ENCODE assay signal across 7 mouse cellular contexts in genomic region chr19:6335458-6335827, GRCm38 (mm10). TPM values are rescaled to one million over a fixed set of nuclear protein-coding genes. Genes with fewer than 3 reads are reported as not detected.
DNase-seq lines count a peak whose midpoint lies in the region; ATAC-seq and TF ChIP-seq lines count a peak whose summit lies in the region.

No protein-coding gene starts in this region.

- H3K4me3 ChIP-seq in thymus, adult 2 months (ENCODE audit: control insufficient read depth, insufficient read depth, low read length) = peak overlapping the region; percentile 65
- H3K4me3 ChIP-seq in hindbrain, embryonic 12.5 days = peak overlapping the region; percentile 82
- H3K4me3 ChIP-seq in liver, embryonic 11.5 days (ENCODE audit: low read depth, low read length) = peak overlapping the region; percentile 89
- H3K4me3 ChIP-seq in stomach, embryonic 15.5 days (replicated peaks) = peak overlapping the region; percentile 85

- ATAC-seq in hindbrain, embryonic 12.5 days (ENCODE audit: low FRiP score) = no peak
- no peak for ATAC-seq in liver, embryonic 11.5 days (replicated peaks; ENCODE audit: low FRiP score)
- no peak for ATAC-seq in stomach, embryonic 15.5 days (ENCODE audit: insufficient read depth, low FRiP score, low read depth)

- no peaks in the 10 kb centered on the region for H3K9me3 ChIP-seq in hindbrain, embryonic 12.5 days (replicated peaks)
- no peaks in the 10 kb centered on the region for H3K9me3 ChIP-seq in liver, embryonic 11.5 days (ENCODE audit: control insufficient read depth, low read length)
- H3K9me3 ChIP-seq in stomach, embryonic 15.5 days = no peaks in the 10 kb centered on the region

- DNase-seq in thymus, adult 2 months = peak; percentile 44
- no peak for DNase-seq in thymus, postnatal 4 days
- DNase-seq in embryo, embryonic 11 days = peak; percentile 18
- no peak for DNase-seq in liver, embryonic 11.5 days (ENCODE audit: low spot score)
- DNase-seq in layer of hippocampus, adult 18-20 months (ENCODE audit: low spot score in 2 of 2) = no peak

- H3K4me2 ChIP-seq in hindbrain, embryonic 12.5 days (replicated peaks) = peak overlapping the region; percentile 97
- H3K4me2 ChIP-seq in liver, embryonic 11.5 days = peak overlapping the region; percentile 94
- H3K4me2 ChIP-seq in stomach, embryonic 15.5 days = peak overlapping the region; percentile 85

- under 1% methylated on average over 25 of the region's 25 CpGs for WGBS in thymus, adult 2 months
- WGBS in hindbrain, embryonic 12.5 days = under 1% methylated on average over 25 of the region's 25 CpGs
- under 1% methylated on average over 25 of the region's 25 CpGs for WGBS in liver, embryonic 11.5 days
- under 1% methylated on average over 25 of the region's 25 CpGs for WGBS in stomach, embryonic 15.5 days

- peak overlapping the region; percentile 94 for H3K9ac ChIP-seq in hindbrain, embryonic 12.5 days
- peak overlapping the region; percentile 70 for H3K9ac ChIP-seq in liver, embryonic 11.5 days (ENCODE audit: low read depth, low read length)
- H3K9ac ChIP-seq in stomach, embryonic 15.5 days = peak overlapping the region; percentile 64

- TF ChIP-seq CTCF in thymus, adult 2 months (IDR thresholded peaks at IDR 0.05; ENCODE audit: borderline replicate concordance, control insufficient read depth, extremely low read depth, insufficient read depth, low read length, poor library complexity) = no peak

- TF ChIP-seq POLR2A in thymus, adult 2 months (IDR thresholded peaks at IDR 0.05; ENCODE audit: control insufficient read depth, extremely low read depth, insufficient read depth, low read length, poor library complexity) = no peak

- no peak overlapping the region for H3K27ac ChIP-seq in thymus, adult 2 months (ENCODE audit: control insufficient read depth, insufficient read depth, low read length)
- H3K27ac ChIP-seq in hindbrain, embryonic 12.5 days = peak overlapping the region; percentile 71
- peak overlapping the region; percentile 74; the same call in 1 of the 2 replicates for H3K27ac ChIP-seq in liver, embryonic 11.5 days (ENCODE audit: low read depth, low read length)
- peak overlapping the region; percentile 74 for H3K27ac ChIP-seq in stomach, embryonic 15.5 days

- H3K27me3 ChIP-seq in thymus, adult 2 months (ENCODE audit: control insufficient read depth, insufficient read depth, low read length) = no peaks in the 10 kb centered on the region
- no peaks in the 10 kb centered on the region for H3K27me3 ChIP-seq in hindbrain, embryonic 12.5 days
- no peaks in the 10 kb centered on the region for H3K27me3 ChIP-seq in liver, embryonic 11.5 days (replicated peaks; ENCODE audit: control insufficient read depth, insufficient read depth, low read length)
- H3K27me3 ChIP-seq in stomach, embryonic 15.5 days (replicated peaks) = no peaks in the 10 kb centered on the region

- peaks cover 48% of the 10 kb centered on the region for H3K4me1 ChIP-seq in thymus, adult 2 months (replicated peaks; ENCODE audit: control insufficient read depth, insufficient read depth, low read length)
- peaks cover 32% of the 10 kb centered on the region for H3K4me1 ChIP-seq in hindbrain, embryonic 12.5 days
- peaks cover 30% of the 10 kb centered on the region for H3K4me1 ChIP-seq in liver, embryonic 11.5 days (replicated peaks; ENCODE audit: control insufficient read depth, insufficient read depth, low read length)
- peaks cover 39% of the 10 kb centered on the region for H3K4me1 ChIP-seq in stomach, embryonic 15.5 days

- no peaks in the 10 kb centered on the region for H3K36me3 ChIP-seq in thymus, adult 2 months (ENCODE audit: control insufficient read depth, insufficient read depth, low read length)
- peaks cover 35% of the 10 kb centered on the region for H3K36me3 ChIP-seq in hindbrain, embryonic 12.5 days
- H3K36me3 ChIP-seq in liver, embryonic 11.5 days (ENCODE audit: control insufficient read depth, insufficient read depth, low read length) = peaks cover 16% of the 10 kb centered on the region
- peaks cover 27% of the 10 kb centered on the region for H3K36me3 ChIP-seq in stomach, embryonic 15.5 days

RNA-seq across cellular contexts. Expression of gene Men1, which starts 0.7 kb away (rescaled TPM):
- 141 and 143 TPM in 2 replicates for polyA plus RNA-seq in thymus, adult 2 months (2012; rRNA removed)
- 91.5 and 95.8 TPM in 2 replicates for polyA plus RNA-seq in hindbrain, embryonic 12.5 days (2016; fragmentation: Nextera tagmentation; extraction: Ambion mirVana)
- 53.8 and 59.7 TPM in 2 replicates for polyA plus RNA-seq in liver, embryonic 11.5 days (2014; fragmentation: Nextera tagmentation; extraction: Ambion mirVana)
- polyA plus RNA-seq in stomach, embryonic 15.5 days (2015; fragmentation: Nextera tagmentation; extraction: Ambion mirVana) = 70.2 and 74.3 TPM in 2 replicates
- 10 to 100 TPM; 63.0 to 71.3 TPM for total RNA-seq in layer of hippocampus, adult 18-20 months (2021)

RNA-seq across cellular contexts. Expression of gene Map4k2, which starts 5.5 kb away (rescaled TPM):
- polyA plus RNA-seq in thymus, adult 2 months (2012; rRNA removed) = 1,004 and 1,040 TPM in 2 replicates
- polyA plus RNA-seq in hindbrain, embryonic 12.5 days (2016; fragmentation: Nextera tagmentation; extraction: Ambion mirVana) = 15.0 and 16.0 TPM in 2 replicates
- 12.9 and 14.2 TPM in 2 replicates for polyA plus RNA-seq in liver, embryonic 11.5 days (2014; fragmentation: Nextera tagmentation; extraction: Ambion mirVana)
- 11.4 and 13.8 TPM in 2 replicates for polyA plus RNA-seq in stomach, embryonic 15.5 days (2015; fragmentation: Nextera tagmentation; extraction: Ambion mirVana)
- total RNA-seq in layer of hippocampus, adult 18-20 months (2021) = 10 to 100 TPM; 82.2 to 89.6 TPM

RNA-seq across cellular contexts. Expression of gene Sf1, which starts 28.0 kb away (rescaled TPM):
- polyA plus RNA-seq in thymus, adult 2 months (2012; rRNA removed) = 365 and 553 TPM in 2 replicates
- 168 and 176 TPM in 2 replicates for polyA plus RNA-seq in hindbrain, embryonic 12.5 days (2016; fragmentation: Nextera tagmentation; extraction: Ambion mirVana)
- polyA plus RNA-seq in liver, embryonic 11.5 days (2014; fragmentation: Nextera tagmentation; extraction: Ambion mirVana) = 194 and 203 TPM in 2 replicates
- polyA plus RNA-seq in stomach, embryonic 15.5 days (2015; fragmentation: Nextera tagmentation; extraction: Ambion mirVana) = 104 and 127 TPM in 2 replicates
- total RNA-seq in layer of hippocampus, adult 18-20 months (2021) = 100 to 1,000 TPM; 196 to 207 TPM

RNA-seq across cellular contexts. Expression of gene Cdc42bpg, which starts 29.2 kb away (rescaled TPM):
- 12.8 and 12.9 TPM in 2 replicates for polyA plus RNA-seq in thymus, adult 2 months (2012; rRNA removed)
- 0.48 and 0.61 TPM in 2 replicates for polyA plus RNA-seq in hindbrain, embryonic 12.5 days (2016; fragmentation: Nextera tagmentation; extraction: Ambion mirVana)
- 0.26 and 1.2 TPM in 2 replicates for polyA plus RNA-seq in liver, embryonic 11.5 days (2014; fragmentation: Nextera tagmentation; extraction: Ambion mirVana)
- polyA plus RNA-seq in stomach, embryonic 15.5 days (2015; fragmentation: Nextera tagmentation; extraction: Ambion mirVana) = 1.3 and 1.5 TPM in 2 replicates
- total RNA-seq in layer of hippocampus, adult 18-20 months (2021) = 1 to 10 TPM; 4.8 to 5.6 TPM

RNA-seq across cellular contexts. Expression of gene Pygm, which starts 48.8 kb away (rescaled TPM):
- polyA plus RNA-seq in thymus, adult 2 months (2012; rRNA removed) = 6.5 and 41.6 TPM in 2 replicates
- 1.8 and 3.9 TPM in 2 replicates for polyA plus RNA-seq in hindbrain, embryonic 12.5 days (2016; fragmentation: Nextera tagmentation; extraction: Ambion mirVana)
- 1.4 and 4.3 TPM in 2 replicates for polyA plus RNA-seq in liver, embryonic 11.5 days (2014; fragmentation: Nextera tagmentation; extraction: Ambion mirVana)
- 10.3 and 12.8 TPM in 2 replicates for polyA plus RNA-seq in stomach, embryonic 15.5 days (2015; fragmentation: Nextera tagmentation; extraction: Ambion mirVana)
- total RNA-seq in layer of hippocampus, adult 18-20 months (2021) = 10 to 100 TPM; 26.4 to 27.2 TPM

Comparison
In these comparisons a context has a peak if more than half of its experiments do, and no peak if none do; other contexts are left out.
1. DNase-seq: peak in thymus, adult 2 months (single experiment) and embryo, embryonic 11 days (single experiment); none in thymus, postnatal 4 days (single experiment), liver, embryonic 11.5 days (single experiment) and layer of hippocampus, adult 18-20 months (0 of 2).
2. RNA of gene Map4k2, which starts 5.5 kb away (polyA plus RNA-seq): 1,004 to 1,040 TPM in thymus, adult 2 months; 15.0 to 16.0 TPM in hindbrain, embryonic 12.5 days, 11.4 to 13.8 TPM in stomach, embryonic 15.5 days and 12.9 to 14.2 TPM in liver, embryonic 11.5 days; every median in the first group is over 10 times any median in the second.
3. Peak in every context shown above with its lines, with median percentiles within 50 percentile points of each other: H3K4me3 ChIP-seq, H3K4me2 ChIP-seq and H3K9ac ChIP-seq.